Mouse (Mus musculus) stomach, postnatal 0 days (tissue): ENCODE data around the gene AW011738.

Experiments used
- CTCF ChIP-seq: IDR thresholded peaks from 2 replicates; pipeline ENCODE4 v1.5.1; 2016; ENCODE audit warnings: antibody characterized with exemption, low read depth, mild to moderate bottlenecking, moderate library complexity
- EP300 ChIP-seq: optimal IDR thresholded peaks from 2 replicates; pipeline ENCODE3; 2016; ENCODE audit warnings: antibody characterized with exemption

- TF ChIP-seq EP300 (no peak), CTCF (no peak)
Measured at GRCm38 (mm10) chr4:156219936-156220335, 16.8 kb downstream of the AW011738 start.
